Mouse (Mus musculus) forebrain, embryonic 14.5 days (tissue): Measurements from ENCODE around the gene Myo18b. TPM values are rescaled to one million over a fixed set of nuclear protein-coding genes. Genes with fewer than 3 reads are reported as not detected.

Experiments used
- ATAC-seq: fragments of 200-750 bp; cut with Nextera tagmentation; 2 replicates; pipeline ENCODE4 v1.8.0; 2017; ENCODE audit warnings: mild to moderate bottlenecking, moderate library complexity
- DNase-seq: peaks from one replicate; pipeline ENCODE4 v3.0.0-alpha.2; 2015; ENCODE audit warnings: low spot score
- H3K27ac ChIP-seq: fragments of 300-500 bp; sonication (generic); 2 replicates; pipeline ENCODE4 v1.5.1; 2014; ENCODE audit warnings: low read depth, mild to moderate bottlenecking, control low read depth, low read length, moderate library complexity
- H3K27me3 ChIP-seq: fragments of 300-500 bp; sonication (generic); replicated peaks from 2 replicates; pipeline ENCODE4 v1.6.1; 2014; ENCODE audit warnings: low read length, control low read depth, mixed read lengths; ENCODE audit not compliant: control insufficient read depth, insufficient read depth
- H3K36me3 ChIP-seq: fragments of 300-500 bp; sonication (generic); 2 replicates; pipeline ENCODE4 v1.6.1; 2014; ENCODE audit warnings: low read length, control low read depth; ENCODE audit not compliant: control insufficient read depth, insufficient read depth
- H3K4me1 ChIP-seq: fragments of 300-500 bp; sonication (generic); 2 replicates; pipeline ENCODE4 v1.6.1; 2014; ENCODE audit warnings: antibody characterized with exemption, low read length, control low read depth; ENCODE audit not compliant: control insufficient read depth, insufficient read depth
- H3K4me2 ChIP-seq: fragments of 300-500 bp; sonication (generic); 2 replicates; pipeline ENCODE4 v1.6.1; 2014; ENCODE audit warnings: mild to moderate bottlenecking, control low read depth, low read length
- H3K4me3 ChIP-seq: fragments of 300-500 bp; sonication (generic); 2 replicates; pipeline ENCODE4 v1.5.1; 2014; ENCODE audit warnings: low read depth, low read length, control low read depth
- H3K9ac ChIP-seq: fragments of 300-500 bp; sonication (generic); 2 replicates; pipeline ENCODE4 v1.6.1; 2014; ENCODE audit warnings: mild to moderate bottlenecking, low read length, control low read depth, moderate library complexity
- H3K9me3 ChIP-seq: fragments of 300-500 bp; sonication (generic); replicated peaks from 2 replicates; pipeline ENCODE4 v1.6.1; 2016; ENCODE audit warnings: low read length, control low read depth, mixed read lengths; ENCODE audit not compliant: control insufficient read depth
- WGBS: fragments of 180-500 bp; shearing (Covaris S2); extraction: QIAGEN DNeasy Blood & Tissue Kit; methylation state at CpG from one replicate; pipeline ENCODE4 v1.1.7; 2014; 5-methylcytosine and 5-hydroxymethylcytosine counted together
- polyA plus RNA-seq: library from polyadenylated mRNA; unstranded; fragments of >200 nt; fragmentation: Nextera tagmentation; extraction: Ambion mirVana; gene quantifications from 2 replicates; pipeline ENCODE4 v1.2.1, GENCODE M21; 2014

Gene Myo18b
- polyA plus RNA-seq, 1 experiment from 2014 or later, result 0.60 TPM

GRCm38 (mm10) chr5:112928201-112928881 is 32.2 kb upstream of the Myo18b start:
- no peaks in the 10 kb centered on the region for H3K9me3 ChIP-seq
- no peaks in the 10 kb centered on the region for H3K36me3 ChIP-seq
- no peak overlapping the region for H3K4me3 ChIP-seq
- H3K9ac ChIP-seq, result no peak overlapping the region
- H3K4me2 ChIP-seq, result no peak overlapping the region
- H3K27me3 ChIP-seq, result no peaks in the 10 kb centered on the region
- WGBS, result 47% methylated on average over 10 of the region's 10 CpGs
- DNase-seq (no peak), ATAC-seq (no peak)
- no peaks in the 10 kb centered on the region for H3K4me1 ChIP-seq
- no peak overlapping the region for H3K27ac ChIP-seq

DNA sequence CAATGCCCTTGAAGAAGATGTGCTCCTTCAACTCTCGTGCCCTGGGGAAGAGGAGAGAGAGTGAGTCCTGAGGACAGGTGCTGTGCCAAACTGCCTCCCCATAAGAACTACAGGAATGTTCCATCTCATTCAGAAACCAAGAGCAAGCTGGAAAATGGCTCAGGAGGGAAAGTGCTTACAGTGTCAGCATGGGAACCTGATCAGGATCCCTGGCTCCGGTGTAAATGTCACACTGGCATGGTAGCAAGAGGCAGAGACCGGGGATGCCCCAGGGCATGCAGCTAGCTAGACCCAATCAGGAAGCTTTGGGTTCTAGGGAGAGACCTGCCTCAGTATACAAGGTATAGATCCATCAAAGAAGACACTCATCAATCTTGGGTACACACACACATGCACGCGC is 29.3 kb upstream of the Myo18b start:
- DNase-seq, result no peak
- WGBS, result 97% methylated on average over 5 of the region's 5 CpGs
- Histone ChIP-seq H3K36me3 (no peaks in the 10 kb centered on the region), H3K27ac (no peak overlapping the region), H3K4me1 (no peaks in the 10 kb centered on the region), H3K27me3 (no peaks in the 10 kb centered on the region), H3K4me3 (no peak overlapping the region), H3K4me2 (no peak overlapping the region), H3K9ac (no peak overlapping the region), H3K9me3 (no peaks in the 10 kb centered on the region)
- ATAC-seq, result no peak

- no peak for DNase-seq
- Histone ChIP-seq H3K4me2 (no peak overlapping the region), H3K4me1 (no peaks in the 10 kb centered on the region), H3K9me3 (no peaks in the 10 kb centered on the region), H3K4me3 (no peak overlapping the region), H3K27me3 (no peaks in the 10 kb centered on the region), H3K9ac (no peak overlapping the region), H3K27ac (no peak overlapping the region), H3K36me3 (no peaks in the 10 kb centered on the region)
- WGBS, result 95% methylated on average over 8 of the region's 8 CpGs
- no peak for ATAC-seq
Measured at GRCm38 (mm10) chr5:112924806-112925205, 28.6 kb upstream of the Myo18b start.

DNA sequence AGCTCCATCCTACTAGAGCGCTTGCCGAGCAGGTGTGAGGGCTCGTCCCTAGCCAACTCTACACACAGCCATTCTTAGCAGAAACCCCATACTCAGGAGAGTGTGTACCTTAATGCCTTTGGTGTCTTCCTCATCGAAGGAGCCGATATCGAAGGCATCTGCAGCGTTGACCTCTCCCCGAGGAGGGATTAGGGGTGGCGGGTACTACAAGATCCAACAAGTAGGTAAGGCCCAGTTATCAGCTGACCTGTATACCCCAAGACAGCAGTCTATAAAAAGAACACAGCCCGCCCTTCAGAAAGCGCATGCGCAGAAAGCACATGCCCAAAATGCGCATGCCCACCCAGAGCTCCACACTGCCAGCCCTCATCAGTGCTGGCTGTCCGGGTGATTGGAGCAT is 27.7 kb upstream of the Myo18b start:
- Histone ChIP-seq H3K27me3 (no peaks in the 10 kb centered on the region), H3K27ac (no peak overlapping the region), H3K9me3 (no peaks in the 10 kb centered on the region), H3K9ac (no peak overlapping the region), H3K4me3 (no peak overlapping the region), H3K4me1 (no peaks in the 10 kb centered on the region), H3K4me2 (no peak overlapping the region), H3K36me3 (no peaks in the 10 kb centered on the region)
- ATAC-seq (no peak), DNase-seq (no peak)
- WGBS, result 96% methylated on average over 14 of the region's 14 CpGs

- no peaks in the 10 kb centered on the region for H3K36me3 ChIP-seq
- H3K4me2 ChIP-seq, result no peak overlapping the region
- DNase-seq (no peak), ATAC-seq (no peak)
- H3K4me3 ChIP-seq, result no peak overlapping the region
- H3K27ac ChIP-seq, result no peak overlapping the region
- no peaks in the 10 kb centered on the region for H3K9me3 ChIP-seq
- H3K4me1 ChIP-seq, result no peaks in the 10 kb centered on the region
- no peak overlapping the region for H3K9ac ChIP-seq
- H3K27me3 ChIP-seq, result no peaks in the 10 kb centered on the region
Measured at GRCm38 (mm10) chr5:112921914-112922313, 25.8 kb upstream of the Myo18b start.

GRCm38 (mm10) chr5:112910381-112910780 is 14.2 kb upstream of the Myo18b start:
- 0 out of 2 replicates have a peak, but pooled peaks cover 4% of the 10 kb centered on the region for H3K36me3 ChIP-seq
- no peaks in the 10 kb centered on the region for H3K4me1 ChIP-seq
- no peak overlapping the region for H3K4me2 ChIP-seq
- no peaks in the 10 kb centered on the region for H3K9me3 ChIP-seq
- H3K4me3 ChIP-seq, result no peak overlapping the region
- no peaks in the 10 kb centered on the region for H3K27me3 ChIP-seq
- WGBS, result 78% methylated on average over 5 of the region's 5 CpGs
- peak; percentile 55 for DNase-seq
- H3K9ac ChIP-seq, result no peak overlapping the region
- no peak for ATAC-seq
- peak overlapping the region; percentile 46; the same call in 1 of the 2 replicates for H3K27ac ChIP-seq

DNA sequence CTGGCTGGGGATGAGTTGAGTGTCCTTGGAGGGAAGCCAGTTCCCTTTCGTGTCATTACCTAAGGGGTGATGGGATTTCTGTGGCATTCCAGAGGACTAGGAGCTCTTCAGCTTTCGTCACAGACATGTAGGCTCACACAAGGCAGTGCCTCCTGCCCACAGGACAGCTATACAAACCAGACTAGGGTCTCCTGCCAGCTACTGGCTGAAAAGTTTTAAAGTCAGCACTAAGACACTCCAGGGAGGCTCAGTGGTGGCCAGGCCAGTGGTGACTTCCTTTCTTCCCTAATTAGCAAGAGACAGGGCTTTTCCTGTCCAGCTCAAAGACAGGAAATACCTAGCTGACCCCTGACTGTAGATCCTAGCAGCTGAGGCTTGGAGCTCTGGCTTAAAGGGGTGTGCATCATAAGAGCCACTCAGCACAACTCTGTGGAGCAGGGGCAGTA is 12.0 kb upstream of the Myo18b start:
- Histone ChIP-seq H3K9ac (no peak overlapping the region), H3K4me2 (no peak overlapping the region), H3K27me3 (no peaks in the 10 kb centered on the region), H3K4me1 (no peaks in the 10 kb centered on the region), H3K9me3 (no peaks in the 10 kb centered on the region), H3K27ac (no peak overlapping the region), H3K4me3 (no peak overlapping the region), H3K36me3 (no peaks in the 10 kb centered on the region)
- ATAC-seq (no peak), DNase-seq (no peak)
- WGBS, result 50% methylated on average over 2 of the region's 2 CpGs

- no peaks in the 10 kb centered on the region for H3K36me3 ChIP-seq
- no peak for ATAC-seq
Measured at GRCm38 (mm10) chr5:112907504-112907903, 11.3 kb upstream of the Myo18b start.

GRCm38 (mm10) chr5:112893462-112894060 is 2.6 kb downstream of the Myo18b start:
- H3K27ac ChIP-seq, result no peak overlapping the region
- no peaks in the 10 kb centered on the region; the same call in 1 of the 2 replicates for H3K9me3 ChIP-seq
- no peak for DNase-seq
- H3K4me3 ChIP-seq, result no peak overlapping the region
- 80% methylated on average over 5 of the region's 5 CpGs for WGBS
- no peaks in the 10 kb centered on the region for H3K27me3 ChIP-seq
- H3K9ac ChIP-seq, result no peak overlapping the region
- H3K4me1 ChIP-seq, result no peaks in the 10 kb centered on the region
- H3K36me3 ChIP-seq, result no peaks in the 10 kb centered on the region
- no peak for ATAC-seq
- no peak overlapping the region for H3K4me2 ChIP-seq

More at GRCm38 (mm10) chr5:112907504-112907903, 11.3 kb upstream of the Myo18b start:
- no peaks in the 10 kb centered on the region for H3K27me3 ChIP-seq
- H3K27ac ChIP-seq, result no peak overlapping the region
- H3K4me3 ChIP-seq, result no peak overlapping the region
- 86% methylated on average over 6 of the region's 6 CpGs for WGBS
- H3K4me1 ChIP-seq, result no peaks in the 10 kb centered on the region
- DNase-seq, result no peak
- H3K9ac ChIP-seq, result no peak overlapping the region
- H3K9me3 ChIP-seq, result no peaks in the 10 kb centered on the region
- no peak overlapping the region for H3K4me2 ChIP-seq
